Mouse (Mus musculus) testis, postnatal 10 days (tissue): ENCODE results near the gene Gm14391.
"Not testable (repeated sequence)": the region's sequence is repeated elsewhere in the genome, so short reads cannot be mapped to it uniquely, and the experiment has no call there.

ENCODE experiments used
- DNase-seq: peaks from one replicate; pipeline ENCODE4 v3.0.0; 2021; ENCODE audit warnings: low spot score

The Gm14391 gene

GRCm38 (mm10) chr2:175206732-175207131 lies at the start of gene Gm14391:
Gm14391 (minus strand) TSS chr2:175206917.
- DNase-seq: not testable (repeated sequence)

- DNase-seq: not testable (repeated sequence)
Measured at GRCm38 (mm10) chr2:175179008-175179407, 27.7 kb downstream of the Gm14391 start.

GRCm38 (mm10) chr2:175176312-175176711 lies 30.4 kb downstream of the Gm14391 start:
- no peak for DNase-seq

GRCm38 (mm10) chr2:175175401-175176180 lies 31.1 kb downstream of the Gm14391 start, which contains the start of gene Gm14443:
Gm14443 (minus strand) TSS chr2:175175871.
- DNase-seq: not testable (repeated sequence)

GRCm38 (mm10) chr2:175174058-175174457 lies 32.7 kb downstream of the Gm14391 start:
- DNase-seq: not testable (repeated sequence)

GRCm38 (mm10) chr2:175172906-175173595 lies 33.7 kb downstream of the Gm14391 start:
- DNase-seq: not testable (repeated sequence)

GRCm38 (mm10) chr2:175172123-175172522 lies 34.6 kb downstream of the Gm14391 start:
- DNase-seq: no peak

- not testable (repeated sequence) for DNase-seq
Measured at GRCm38 (mm10) chr2:175166870-175167269, 39.8 kb downstream of the Gm14391 start.

- not testable (repeated sequence) for DNase-seq
Measured at GRCm38 (mm10) chr2:175165110-175165509, 41.6 kb downstream of the Gm14391 start.

- DNase-seq: not testable (repeated sequence)
Measured at GRCm38 (mm10) chr2:175161438-175161837, 45.3 kb downstream of the Gm14391 start.

- no peak for DNase-seq
Measured at GRCm38 (mm10) chr2:175158642-175159041, 48.1 kb downstream of the Gm14391 start.

- DNase-seq: no peak
Measured at GRCm38 (mm10) chr2:175156696-175157095, 50.0 kb downstream of the Gm14391 start.

GRCm38 (mm10) chr2:175141993-175142295 lies 64.8 kb downstream of the Gm14391 start, which contains the start of gene Gm14399:
Gm14399 (minus strand) TSS chr2:175142012.
- DNase-seq: not testable (repeated sequence)

- DNase-seq: not testable (repeated sequence)
Measured at GRCm38 (mm10) chr2:175141118-175141992, 65.4 kb downstream of the Gm14391 start.
